Mouse (Mus musculus) lung, postnatal 10 days (tissue): ENCODE measurements around the gene St3gal4.

ENCODE experiments used
- DNase-seq: peaks from one replicate; pipeline ENCODE4 v3.0.0; 2021

Gene St3gal4

GRCm38 (mm10) chr9:35004113-35004512, 115.0 kb downstream of the St3gal4 start:
- no peak for DNase-seq

GRCm38 (mm10) chr9:34997880-34998865, 120.9 kb downstream of the St3gal4 start:
- DNase-seq = no peak
